14 mouse cellular contexts compared by ENCODE assay signal in genomic region chr7:96230720-96231241, GRCm38 (mm10). TPM values are rescaled to one million over a fixed set of nuclear protein-coding genes. Genes with fewer than 3 reads are reported as not detected.
A peak's percentile ranks its signal among the peaks of the same experiment; 100 is the strongest.
DNase-seq lines count a peak whose midpoint lies in the region; ATAC-seq lines count a peak whose summit lies in the region.
"Had no signal": no experiment of that assay in that cellular context is flagged by ENCODE, and none has a peak within 500 bp of the region (broad histone marks: within the 10 kb centered on the region; RNA-seq: fewer than 3 reads in every experiment).

No protein-coding gene starts in this region.

- no peak for DNase-seq in heart, postnatal 4 days
- peak; percentile 33 for DNase-seq in ES-CJ7 (ENCODE audit: low read depth, low spot score)
- no peak for DNase-seq in retina, embryonic 14.5 days (ENCODE audit: low spot score)
- no peak for DNase-seq in gastrocnemius, postnatal 36 days
- DNase-seq: cerebellum, adult 11 months; left cerebral cortex, postnatal 4 days had no signal

- H3K4me2 ChIP-seq in heart, embryonic 16.5 days (ENCODE audit: low read depth, low read length): no peak overlapping the region; the same call in 1 of the 2 replicates
- H3K4me2 ChIP-seq in embryonic facial prominence, embryonic 12.5 days (replicated peaks): no peak overlapping the region
- peak overlapping the region; percentile 28; the same call in 1 of the 2 replicates for H3K4me2 ChIP-seq in limb, embryonic 12.5 days
- H3K4me2 ChIP-seq: embryonic facial prominence, embryonic 13.5 days; stomach, embryonic 15.5 days had no signal

- intact Hi-C loops in gastrocnemius, postnatal 36 days (cut with DNase I): no loop called here

- no peaks in the 10 kb centered on the region for H3K36me3 ChIP-seq in heart, embryonic 16.5 days (ENCODE audit: control insufficient read depth, insufficient read depth)
- no peaks in the 10 kb centered on the region for H3K36me3 ChIP-seq in embryonic facial prominence, embryonic 12.5 days
- no peaks in the 10 kb centered on the region for H3K36me3 ChIP-seq in limb, embryonic 12.5 days
- H3K36me3 ChIP-seq: embryonic facial prominence, embryonic 13.5 days; stomach, embryonic 15.5 days had no signal

- H3K4me3 ChIP-seq in heart, embryonic 16.5 days (ENCODE audit: low read length): no peak overlapping the region
- H3K4me3 ChIP-seq in embryonic facial prominence, embryonic 12.5 days: no peak overlapping the region
- H3K4me3 ChIP-seq in limb, embryonic 12.5 days (replicated peaks): no peak overlapping the region
- H3K4me3 ChIP-seq: embryonic facial prominence, embryonic 13.5 days; stomach, embryonic 15.5 days had no signal

- peaks cover 18% of the 10 kb centered on the region for H3K4me1 ChIP-seq in heart, embryonic 16.5 days (ENCODE audit: control insufficient read depth, insufficient read depth, low read length)
- H3K4me1 ChIP-seq in embryonic facial prominence, embryonic 12.5 days: peaks cover 29% of the 10 kb centered on the region
- peaks cover 25% of the 10 kb centered on the region for H3K4me1 ChIP-seq in limb, embryonic 12.5 days (replicated peaks)

- H3K27me3 ChIP-seq in heart, embryonic 16.5 days (ENCODE audit: control insufficient read depth, insufficient read depth, low read length): no peaks in the 10 kb centered on the region
- no peaks in the 10 kb centered on the region for H3K27me3 ChIP-seq in embryonic facial prominence, embryonic 12.5 days
- H3K27me3 ChIP-seq in limb, embryonic 12.5 days: no peaks in the 10 kb centered on the region
- H3K27me3 ChIP-seq: CH12.LX; embryonic facial prominence, embryonic 13.5 days; stomach, embryonic 15.5 days had no signal

- no peak overlapping the region for H3K9ac ChIP-seq in heart, embryonic 16.5 days (ENCODE audit: low read length)
- H3K9ac ChIP-seq in embryonic facial prominence, embryonic 12.5 days: no peak overlapping the region
- no peak overlapping the region for H3K9ac ChIP-seq in limb, embryonic 12.5 days (replicated peaks)
- H3K9ac ChIP-seq: embryonic facial prominence, embryonic 13.5 days; stomach, embryonic 15.5 days had no signal

- WGBS in heart, embryonic 16.5 days: 31% methylated on average over 9 of the region's 9 CpGs
- WGBS in embryonic facial prominence, embryonic 12.5 days: 41% methylated on average over 9 of the region's 9 CpGs
- WGBS in limb, embryonic 12.5 days: 39% methylated on average over 9 of the region's 9 CpGs

- H3K27ac ChIP-seq in heart, embryonic 16.5 days (ENCODE audit: low read length): no peak overlapping the region
- H3K27ac ChIP-seq in embryonic facial prominence, embryonic 12.5 days: peak overlapping the region; percentile 52; the same call in 1 of the 2 replicates
- 0 out of 2 replicates have a peak overlapping the region, but pooled peaks have one; percentile 25 for H3K27ac ChIP-seq in limb, embryonic 12.5 days
- H3K27ac ChIP-seq: embryonic facial prominence, embryonic 13.5 days; stomach, embryonic 15.5 days had no signal

- ATAC-seq in heart, embryonic 16.5 days (replicated peaks; ENCODE audit: extremely low read depth, insufficient read depth, low FRiP score): peak; percentile 62
- peak; percentile 54; the same call in 1 of the 2 replicates for ATAC-seq in embryonic facial prominence, embryonic 12.5 days (ENCODE audit: insufficient number of reproducible peaks, insufficient read depth, low FRiP score, low TSS enrichment)
- peak; percentile 19; the same call in 1 of the 2 replicates for ATAC-seq in limb, embryonic 12.5 days (ENCODE audit: insufficient number of reproducible peaks, insufficient read depth, low FRiP score, low TSS enrichment, low read depth)
- ATAC-seq in erythroid progenitor cell, adult 5-6 weeks (replicated peaks; ENCODE audit: low FRiP score, poor library complexity, severe bottlenecking): no peak

- H3K9me3 ChIP-seq in heart, embryonic 16.5 days (replicated peaks; ENCODE audit: control insufficient read depth, low read length): no peaks in the 10 kb centered on the region
- H3K9me3 ChIP-seq in embryonic facial prominence, embryonic 12.5 days: no peaks in the 10 kb centered on the region
- no peaks in the 10 kb centered on the region for H3K9me3 ChIP-seq in limb, embryonic 12.5 days
- H3K9me3 ChIP-seq: embryonic facial prominence, embryonic 13.5 days; stomach, embryonic 15.5 days had no signal

RNA-seq across cellular contexts. Expression of gene Tenm4, which starts 59.7 kb away (rescaled TPM):
- polyA plus RNA-seq in heart, embryonic 16.5 days (2015; fragmentation: Nextera tagmentation; extraction: Ambion mirVana): 7.2 and 9.1 TPM in 2 replicates
- 1 to 10 TPM; 8.3 to 8.7 TPM for total RNA-seq in heart, postnatal 4 days (2021)
- 62.8 and 69.3 TPM in 2 replicates for polyA plus RNA-seq in embryonic facial prominence, embryonic 12.5 days (2016; fragmentation: Nextera tagmentation; extraction: Ambion mirVana)
- 45.3 and 45.8 TPM in 2 replicates for polyA plus RNA-seq in limb, embryonic 12.5 days (2016; fragmentation: Nextera tagmentation; extraction: Ambion mirVana)
- 1.7 and 5.8 TPM in 2 replicates for total RNA-seq in erythroid progenitor cell, adult 5-6 weeks (2015; ENCODE audit: low replicate concordance)
- 0.23 and 3.5 TPM in 2 replicates for total RNA-seq in erythroid progenitor cell, adult 5-6 weeks (2017; ENCODE audit: low replicate concordance)
- total RNA-seq in gastrocnemius, postnatal 36 days (2021): 1 to 10 TPM in 1 of 2 experiments, under 1 TPM in 1; 0.69 to 1.1 TPM
- total RNA-seq: granulocyte monocyte progenitor cell, adult 5-6 weeks had no signal
